Mouse (Mus musculus): ENCODE measurements at regions not wholly inside any gene's neighbourhood (a gene's known extent, or its start where the extent isn't known, plus 50 kb on each side); places are given as distances from the start of the nearest gene placed in this dataset.

- TF ChIP-seq CTCF (IDR thresholded peaks at IDR 0.05; ENCODE audit: low read depth) (no peak), EP300 (IDR thresholded peaks at IDR 0.05; ENCODE audit: low read depth) (no peak)
Observed at GRCm38 (mm10) chr10:98742822-98743605, 171.2 kb upstream of the Atp2b1 start.

Measured in liver, postnatal 0 days (tissue).